Mouse (Mus musculus): ENCODE results near the gene Gm6525. TPM values are rescaled to one million over a fixed set of nuclear protein-coding genes. Genes with fewer than 3 reads are reported as not detected.

Gene Gm6525
- polyA plus RNA-seq, 1 experiment from 2014 or later: 1.7 TPM

- Histone ChIP-seq H3K9me3 (replicated peaks) (no peaks in the 10 kb centered on the region), H3K4me2 (replicated peaks) (no peak overlapping the region), H3K4me1 (peaks cover 56% of the 10 kb centered on the region), H3K4me3 (replicated peaks) (no peak overlapping the region), H3K9ac (no peak overlapping the region), H3K27me3 (no peaks in the 10 kb centered on the region), H3K36me3 (no peaks in the 10 kb centered on the region), H3K27ac (replicated peaks) (no peak overlapping the region)
- 53% methylated on average over 9 of the region's 9 CpGs for WGBS
- ATAC-seq (ENCODE audit: insufficient number of reproducible peaks, low FRiP score, low TSS enrichment, low read depth): no peak
Observed at GRCm38 (mm10) chr3:84215253-84215652, 41.3 kb downstream of the Gm6525 start.

GRCm38 (mm10) chr3:84215743-84216360 lies 41.9 kb downstream of the Gm6525 start:
- Histone ChIP-seq H3K9ac (no peak overlapping the region), H3K9me3 (replicated peaks) (no peaks in the 10 kb centered on the region), H3K4me2 (replicated peaks) (peak overlapping the region; percentile 10; the same call in 1 of the 2 replicates), H3K4me3 (replicated peaks) (peak overlapping the region; percentile 0; the same call in 1 of the 2 replicates), H3K4me1 (peaks cover 62% of the 10 kb centered on the region), H3K27me3 (no peaks in the 10 kb centered on the region), H3K36me3 (no peaks in the 10 kb centered on the region), H3K27ac (replicated peaks) (peak overlapping the region; percentile 72)
- WGBS: 42% methylated on average over 15 of the region's 15 CpGs
- ATAC-seq (ENCODE audit: insufficient number of reproducible peaks, low FRiP score, low TSS enrichment, low read depth): no peak

GRCm38 (mm10) chr3:84217118-84217960 lies 43.4 kb downstream of the Gm6525 start:
- no peak overlapping the region for H3K9ac ChIP-seq
- no peak for ATAC-seq (ENCODE audit: insufficient number of reproducible peaks, low FRiP score, low TSS enrichment, low read depth)
- H3K27me3 ChIP-seq: no peaks in the 10 kb centered on the region
- H3K4me1 ChIP-seq: peaks cover 68% of the 10 kb centered on the region
- H3K4me3 ChIP-seq (replicated peaks): no peak overlapping the region
- H3K27ac ChIP-seq (replicated peaks): 0 out of 2 replicates have a peak overlapping the region, but pooled peaks have one; percentile 22
- H3K9me3 ChIP-seq (replicated peaks): no peaks in the 10 kb centered on the region
- H3K4me2 ChIP-seq (replicated peaks): no peak overlapping the region
- H3K36me3 ChIP-seq: no peaks in the 10 kb centered on the region
- WGBS: 79% methylated on average over 12 of the region's 12 CpGs

GRCm38 (mm10) chr3:84217961-84218351 lies 44.1 kb downstream of the Gm6525 start:
- 26% methylated on average over 4 of the region's 4 CpGs for WGBS
- Histone ChIP-seq H3K27me3 (no peaks in the 10 kb centered on the region), H3K4me3 (replicated peaks) (no peak overlapping the region), H3K4me2 (replicated peaks) (peak overlapping the region; percentile 15; the same call in 1 of the 2 replicates), H3K4me1 (peaks cover 68% of the 10 kb centered on the region), H3K36me3 (no peaks in the 10 kb centered on the region), H3K27ac (replicated peaks) (0 out of 2 replicates have a peak overlapping the region, but pooled peaks have one; percentile 22), H3K9ac (no peak overlapping the region), H3K9me3 (replicated peaks) (no peaks in the 10 kb centered on the region)
- ATAC-seq (ENCODE audit: insufficient number of reproducible peaks, low FRiP score, low TSS enrichment, low read depth): no peak

- Histone ChIP-seq H3K27ac (replicated peaks) (0 out of 2 replicates have a peak overlapping the region, but pooled peaks have one; percentile 22), H3K4me1 (peaks cover 68% of the 10 kb centered on the region), H3K36me3 (no peaks in the 10 kb centered on the region), H3K9me3 (replicated peaks) (no peaks in the 10 kb centered on the region), H3K4me3 (replicated peaks) (no peak overlapping the region), H3K27me3 (no peaks in the 10 kb centered on the region), H3K4me2 (replicated peaks) (peak overlapping the region; percentile 15; the same call in 1 of the 2 replicates), H3K9ac (no peak overlapping the region)
- no peak for ATAC-seq (ENCODE audit: insufficient number of reproducible peaks, low FRiP score, low TSS enrichment, low read depth)
- 27% methylated on average over 2 of the region's 2 CpGs for WGBS
Observed at GRCm38 (mm10) chr3:84218498-84218897, 44.6 kb downstream of the Gm6525 start.

- Histone ChIP-seq H3K4me2 (replicated peaks) (no peak overlapping the region), H3K9me3 (replicated peaks) (no peaks in the 10 kb centered on the region), H3K4me3 (replicated peaks) (no peak overlapping the region), H3K9ac (no peak overlapping the region), H3K4me1 (peaks cover 68% of the 10 kb centered on the region), H3K36me3 (no peaks in the 10 kb centered on the region), H3K27me3 (no peaks in the 10 kb centered on the region), H3K27ac (replicated peaks) (no peak overlapping the region)
- 32% methylated on average over 2 of the region's 2 CpGs for WGBS
- no peak for ATAC-seq (ENCODE audit: insufficient number of reproducible peaks, low FRiP score, low TSS enrichment, low read depth)
Observed at GRCm38 (mm10) chr3:84219166-84219710, 45.3 kb downstream of the Gm6525 start.

GRCm38 (mm10) chr3:84219720-84220273 lies 45.9 kb downstream of the Gm6525 start:
- peak overlapping the region; percentile 72 for H3K4me2 ChIP-seq (replicated peaks)
- H3K27ac ChIP-seq (replicated peaks): no peak overlapping the region
- H3K4me3 ChIP-seq (replicated peaks): peak overlapping the region; percentile 43
- 6% methylated on average over 9 of the region's 9 CpGs for WGBS
- H3K36me3 ChIP-seq: no peaks in the 10 kb centered on the region
- H3K27me3 ChIP-seq: no peaks in the 10 kb centered on the region
- H3K4me1 ChIP-seq: peaks cover 62% of the 10 kb centered on the region
- H3K9me3 ChIP-seq (replicated peaks): no peaks in the 10 kb centered on the region
- no peak overlapping the region for H3K9ac ChIP-seq
- no peak for ATAC-seq (ENCODE audit: insufficient number of reproducible peaks, low FRiP score, low TSS enrichment, low read depth)

- Histone ChIP-seq H3K27ac (replicated peaks) (peak overlapping the region; percentile 65), H3K9ac (peak overlapping the region; percentile 33), H3K27me3 (no peaks in the 10 kb centered on the region), H3K4me3 (replicated peaks) (peak overlapping the region; percentile 43), H3K9me3 (replicated peaks) (no peaks in the 10 kb centered on the region), H3K4me2 (replicated peaks) (peak overlapping the region; percentile 72), H3K36me3 (no peaks in the 10 kb centered on the region), H3K4me1 (peaks cover 57% of the 10 kb centered on the region)
- no peak for ATAC-seq (ENCODE audit: insufficient number of reproducible peaks, low FRiP score, low TSS enrichment, low read depth)
- WGBS: 2% methylated on average over 9 of the region's 9 CpGs
Observed at GRCm38 (mm10) chr3:84220326-84220725, 46.4 kb downstream of the Gm6525 start.

- WGBS: under 1% methylated on average over 11 of the region's 11 CpGs
- H3K9me3 ChIP-seq (replicated peaks): no peaks in the 10 kb centered on the region
- peak overlapping the region; percentile 43 for H3K4me3 ChIP-seq (replicated peaks)
- 0 out of 2 replicates have a peak, but pooled peaks have one; percentile 45 for ATAC-seq (ENCODE audit: insufficient number of reproducible peaks, low FRiP score, low TSS enrichment, low read depth)
- peak overlapping the region; percentile 65 for H3K27ac ChIP-seq (replicated peaks)
- no peaks in the 10 kb centered on the region for H3K36me3 ChIP-seq
- no peaks in the 10 kb centered on the region for H3K27me3 ChIP-seq
- H3K4me2 ChIP-seq (replicated peaks): peak overlapping the region; percentile 72
- peak overlapping the region; percentile 33; the same call in 1 of the 2 replicates for H3K9ac ChIP-seq
- H3K4me1 ChIP-seq: peaks cover 53% of the 10 kb centered on the region
Observed at GRCm38 (mm10) chr3:84220748-84221147, 46.8 kb downstream of the Gm6525 start.
